Mouse (Mus musculus): ENCODE data around the gene Irgm1.
A peak's percentile ranks its signal among the peaks of the same experiment; 100 is the strongest.
"Not testable (repeated sequence)": the region's sequence is repeated elsewhere in the genome, so short reads cannot be mapped to it uniquely, and the experiment has no call there.

The Irgm1 gene

GRCm38 (mm10) chr11:48871201-48871772, at the start of gene Irgm1:
Irgm1 (minus strand) TSS chr11:48871683.
- peak; percentile 66 for DNase-seq (ENCODE audit: extremely low spot score)

GRCm38 (mm10) chr11:48918380-48918779, 46.9 kb upstream of the Irgm1 start:
- no peak for DNase-seq (ENCODE audit: extremely low spot score)

GRCm38 (mm10) chr11:48913611-48914010, 42.1 kb upstream of the Irgm1 start:
- DNase-seq (ENCODE audit: extremely low spot score), result no peak

- no peak for DNase-seq (ENCODE audit: extremely low spot score)
Measured at GRCm38 (mm10) chr11:48908459-48908858, 37.0 kb upstream of the Irgm1 start.

- no peak for DNase-seq (ENCODE audit: extremely low spot score)
Measured at GRCm38 (mm10) chr11:48902021-48902420, 30.5 kb upstream of the Irgm1 start, which contains the start of gene Gm5431. Gm5431 (minus strand) TSS chr11:48902214.

GRCm38 (mm10) chr11:48901567-48901930, 30.1 kb upstream of the Irgm1 start:
- DNase-seq (ENCODE audit: extremely low spot score), result not testable (repeated sequence)

- not testable (repeated sequence) for DNase-seq (ENCODE audit: extremely low spot score)
Measured at GRCm38 (mm10) chr11:48900654-48901566, 29.4 kb upstream of the Irgm1 start.

- no peak for DNase-seq (ENCODE audit: extremely low spot score)
Measured at GRCm38 (mm10) chr11:48898812-48899431, 27.4 kb upstream of the Irgm1 start.

- no peak for DNase-seq (ENCODE audit: extremely low spot score)
Measured at GRCm38 (mm10) chr11:48876680-48877079, 5.2 kb upstream of the Irgm1 start.

GRCm38 (mm10) chr11:48875343-48875837, 3.9 kb upstream of the Irgm1 start:
- DNase-seq (ENCODE audit: extremely low spot score), result not testable (repeated sequence)

- peak; percentile 52 for DNase-seq (ENCODE audit: extremely low spot score)
Measured at GRCm38 (mm10) chr11:48874465-48874864, 3.0 kb upstream of the Irgm1 start.

- no peak for DNase-seq (ENCODE audit: extremely low spot score)
Measured at GRCm38 (mm10) chr11:48873591-48874290, 2.3 kb upstream of the Irgm1 start.

GRCm38 (mm10) chr11:48872695-48873300, 1.3 kb upstream of the Irgm1 start:
- no peak for DNase-seq (ENCODE audit: extremely low spot score)

GRCm38 (mm10) chr11:48871817-48872541, 496 bp upstream of the Irgm1 start:
- peak; percentile 23 for DNase-seq (ENCODE audit: extremely low spot score)

- no peak for DNase-seq (ENCODE audit: extremely low spot score)
Measured at GRCm38 (mm10) chr11:48870781-48871180, 702 bp downstream of the Irgm1 start.

- no peak for DNase-seq (ENCODE audit: extremely low spot score)
Measured at GRCm38 (mm10) chr11:48869380-48870110, 1.9 kb downstream of the Irgm1 start.

- DNase-seq (ENCODE audit: extremely low spot score), result no peak
Measured at GRCm38 (mm10) chr11:48866481-48866880, 5.0 kb downstream of the Irgm1 start.

- no peak for DNase-seq (ENCODE audit: extremely low spot score)
Measured at GRCm38 (mm10) chr11:48863808-48864207, 7.7 kb downstream of the Irgm1 start.

- DNase-seq (ENCODE audit: extremely low spot score), result no peak
Measured at GRCm38 (mm10) chr11:48862784-48863319, 8.6 kb downstream of the Irgm1 start.

- peak; percentile 59 for DNase-seq (ENCODE audit: extremely low spot score)
Measured at GRCm38 (mm10) chr11:48859014-48859413, 12.5 kb downstream of the Irgm1 start.
